Mouse (Mus musculus) liver, postnatal 0 days (tissue): Measurements from ENCODE around the gene Ptma.

Experiments used
- CTCF ChIP-seq: sonication (generic); IDR thresholded peaks from 2 replicates; pipeline ENCODE4 v1.5.1; 2016; ENCODE audit warnings: antibody characterized with exemption, low read depth
- EP300 ChIP-seq: IDR thresholded peaks from 2 replicates; pipeline ENCODE4 v1.6.1; 2016; ENCODE audit warnings: antibody characterized with exemption, low read depth, mild to moderate bottlenecking

DNA sequence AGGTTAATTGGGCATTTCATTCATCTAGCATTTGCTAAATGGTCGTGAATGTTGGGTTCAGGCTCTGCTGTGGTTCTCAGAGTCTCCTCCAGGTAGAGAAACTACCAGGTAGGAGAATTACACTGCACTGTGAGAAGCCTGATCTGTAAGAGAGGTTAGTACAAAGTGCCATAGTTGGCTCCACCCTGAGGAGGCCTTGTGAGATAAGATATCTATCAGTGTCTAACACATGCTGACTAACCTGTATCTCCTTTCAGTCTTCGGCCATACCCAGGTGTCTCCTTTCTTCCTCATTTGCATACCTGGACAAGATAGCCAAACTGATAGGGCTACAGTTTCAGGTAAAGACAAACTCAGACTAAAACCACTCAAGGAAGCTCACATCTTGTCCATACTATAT is 36.1 kb downstream of the Ptma start:
- TF ChIP-seq CTCF (no peak), EP300 (no peak)
